Mouse (Mus musculus) hindbrain, embryonic 11.5 days (tissue): Measurements from ENCODE around the gene Rgp1. TPM values are rescaled to one million over a fixed set of nuclear protein-coding genes. Genes with fewer than 3 reads are reported as not detected.

Experiments used
- ATAC-seq: fragments of 200-750 bp; cut with Nextera tagmentation; 2 replicates; pipeline ENCODE4 v1.8.0; 2017; ENCODE audit warnings: mild to moderate bottlenecking, moderate TSS enrichment, moderate library complexity; ENCODE audit not compliant: low FRiP score
- DNase-seq: peaks from one replicate; pipeline ENCODE4 v3.0.0-alpha.2; 2015; ENCODE audit warnings: low spot score
- H3K27ac ChIP-seq: fragments of 300-500 bp; sonication (generic); 2 replicates; pipeline ENCODE4 v1.5.1; 2014; ENCODE audit warnings: mild to moderate bottlenecking, low read depth, low read length
- H3K27me3 ChIP-seq: fragments of 300-500 bp; sonication (generic); 2 replicates; pipeline ENCODE4 v1.6.1; 2014; ENCODE audit warnings: mild to moderate bottlenecking, low read length, moderate library complexity, mixed read lengths; ENCODE audit not compliant: control insufficient read depth, insufficient read depth
- H3K36me3 ChIP-seq: fragments of 300-500 bp; sonication (generic); 2 replicates; pipeline ENCODE4 v1.6.1; 2014; ENCODE audit warnings: mild to moderate bottlenecking, low read length, moderate library complexity, mixed read lengths; ENCODE audit not compliant: control insufficient read depth, insufficient read depth
- H3K4me1 ChIP-seq: fragments of 300-500 bp; sonication (generic); replicated peaks from 2 replicates; pipeline ENCODE4 v1.6.1; 2014; ENCODE audit warnings: low read length, mixed read lengths; ENCODE audit not compliant: control insufficient read depth, insufficient read depth
- H3K4me2 ChIP-seq: fragments of 300-500 bp; sonication (generic); replicated peaks from 2 replicates; pipeline ENCODE4 v1.6.1; 2014; ENCODE audit warnings: mild to moderate bottlenecking, low read depth, low read length
- H3K4me3 ChIP-seq: fragments of 300-500 bp; sonication (generic); 2 replicates; pipeline ENCODE4 v1.5.1; 2014; ENCODE audit warnings: low read depth, low read length
- H3K9ac ChIP-seq: fragments of 300-500 bp; sonication (generic); 2 replicates; pipeline ENCODE4 v1.6.1; 2014; ENCODE audit warnings: low read depth, low read length
- H3K9me3 ChIP-seq: fragments of 300-500 bp; sonication (generic); 2 replicates; pipeline ENCODE4 v1.6.1; 2016; ENCODE audit warnings: low read length; ENCODE audit not compliant: control insufficient read depth
- WGBS: fragments of 180-500 bp; shearing (Covaris S2); extraction: QIAGEN DNeasy Blood & Tissue Kit; methylation state at CpG from one replicate; pipeline ENCODE4 v1.1.7; 2014; 5-methylcytosine and 5-hydroxymethylcytosine counted together
- polyA plus RNA-seq: library from polyadenylated mRNA; unstranded; fragments of >200 nt; fragmentation: Nextera tagmentation; extraction: Ambion mirVana; gene quantifications from 2 replicates; pipeline ENCODE4 v1.2.1, GENCODE M21; 2014

Gene Rgp1
- polyA plus RNA-seq, 1 experiment from 2014 or later = 41.1 TPM

GRCm38 (mm10) chr4:43631956-43632920 is 53.7 kb downstream of the Rgp1 start:
- H3K27me3 ChIP-seq = peaks cover 4% of the 10 kb centered on the region; the same call in 1 of the 2 replicates
- no peaks in the 10 kb centered on the region for H3K9me3 ChIP-seq
- H3K4me3 ChIP-seq = peak overlapping the region; percentile 55
- H3K36me3 ChIP-seq = no peaks in the 10 kb centered on the region
- peaks cover 14% of the 10 kb centered on the region for H3K4me1 ChIP-seq
- H3K27ac ChIP-seq = peak overlapping the region; percentile 87
- H3K4me2 ChIP-seq = peak overlapping the region; percentile 88
- WGBS = 42% methylated on average over 42 of the region's 42 CpGs
- ATAC-seq = 0 out of 2 replicates have a peak, but pooled peaks have one; percentile 6
- peak overlapping the region; percentile 93 for H3K9ac ChIP-seq
- DNase-seq = no peak

DNA sequence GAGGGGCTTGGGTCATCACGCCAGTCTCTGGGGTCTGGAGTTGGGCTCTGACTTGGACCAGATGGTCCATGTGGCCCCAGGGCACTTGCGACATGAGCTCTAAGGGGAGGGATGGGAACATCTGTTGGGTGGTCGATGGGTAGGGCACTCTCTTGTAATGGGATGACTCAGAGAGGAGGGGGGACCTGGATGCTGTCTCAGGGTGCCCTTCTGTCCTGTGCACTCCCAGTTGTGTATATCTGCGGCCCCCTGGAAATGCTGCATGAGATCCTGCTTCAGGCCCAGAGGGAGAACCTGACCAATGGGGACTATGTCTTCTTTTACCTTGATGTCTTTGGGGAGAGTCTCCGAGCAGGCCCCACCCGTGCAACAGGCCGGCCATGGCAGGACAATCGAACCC is 54.8 kb downstream of the Rgp1 start:
- DNase-seq = peak; percentile 43
- Histone ChIP-seq H3K27me3 (peaks cover 4% of the 10 kb centered on the region; the same call in 1 of the 2 replicates), H3K4me1 (peaks cover 14% of the 10 kb centered on the region), H3K27ac (no peak overlapping the region), H3K9me3 (no peaks in the 10 kb centered on the region), H3K4me3 (no peak overlapping the region), H3K36me3 (no peaks in the 10 kb centered on the region), H3K9ac (no peak overlapping the region), H3K4me2 (peak overlapping the region; percentile 88)
- no peak for ATAC-seq
- whole genome bisulfite sequencing = 78% methylated on average over 8 of the region's 8 CpGs

DNA sequence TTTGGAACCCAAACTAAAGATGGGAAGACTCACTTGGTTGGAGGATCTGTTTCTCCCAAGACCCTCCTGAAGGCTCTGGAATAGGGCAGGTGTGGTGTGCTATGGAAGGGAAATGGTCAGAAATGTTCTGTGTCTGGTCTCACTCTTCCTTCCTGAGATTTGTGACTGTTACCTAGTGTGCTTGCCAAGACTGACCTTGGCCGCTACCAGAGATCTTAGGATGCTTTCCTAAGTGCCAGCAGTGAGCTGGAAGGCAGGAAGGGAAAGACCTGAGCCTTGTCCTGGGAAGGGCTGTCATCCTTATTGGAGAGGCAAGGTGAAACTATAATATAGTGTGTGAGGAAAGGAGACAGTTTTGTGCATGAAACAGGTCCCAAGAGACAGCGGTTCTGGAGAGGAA is 55.2 kb downstream of the Rgp1 start:
- 99% methylated on average over 2 of the region's 2 CpGs for WGBS
- H3K4me1 ChIP-seq = peaks cover 14% of the 10 kb centered on the region
- ATAC-seq (no peak), DNase-seq (no peak)
- peaks cover 4% of the 10 kb centered on the region; the same call in 1 of the 2 replicates for H3K27me3 ChIP-seq
- H3K27ac ChIP-seq = no peak overlapping the region
- no peaks in the 10 kb centered on the region for H3K36me3 ChIP-seq
- no peak overlapping the region for H3K9ac ChIP-seq
- peak overlapping the region; percentile 88 for H3K4me2 ChIP-seq
- H3K4me3 ChIP-seq = no peak overlapping the region
- no peaks in the 10 kb centered on the region for H3K9me3 ChIP-seq

DNA sequence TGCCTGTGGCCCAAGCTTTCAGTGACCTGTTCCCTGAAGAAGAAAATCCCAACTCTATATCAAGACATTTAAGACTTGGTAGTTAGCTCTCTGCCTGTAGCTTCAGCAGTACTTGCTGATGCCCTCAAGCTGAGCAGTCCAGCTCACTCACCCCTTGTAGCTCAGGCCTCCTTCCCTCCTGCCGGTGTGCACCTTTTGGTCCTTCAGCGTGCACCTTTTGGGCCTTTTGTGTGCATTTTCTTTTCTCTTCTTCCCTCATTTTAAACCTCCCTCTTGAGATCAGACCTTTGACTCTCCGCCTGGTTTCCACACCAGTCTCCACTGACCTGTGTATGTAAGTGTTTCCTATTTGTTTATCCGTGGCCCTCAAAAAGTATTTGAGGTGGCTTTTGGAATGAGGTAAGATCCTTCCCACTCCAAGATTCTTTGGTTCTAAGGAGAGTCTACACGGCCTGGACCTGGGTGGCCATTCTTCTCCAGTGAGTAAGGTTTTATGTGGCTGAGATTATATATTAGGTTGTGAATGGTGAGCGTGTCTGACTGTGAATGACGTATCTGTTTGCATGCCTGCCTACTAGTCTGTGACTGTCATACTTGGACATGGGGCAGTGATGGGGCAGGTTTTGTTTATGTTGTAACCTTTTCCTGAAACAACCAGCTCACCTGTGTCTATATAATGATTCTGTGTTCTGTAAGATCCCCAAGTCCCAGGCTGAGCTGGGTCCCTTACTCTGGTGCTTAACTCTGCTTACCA is 56.3 kb downstream of the Rgp1 start:
- WGBS = 89% methylated on average over 7 of the region's 7 CpGs
- Histone ChIP-seq H3K9me3 (no peaks in the 10 kb centered on the region), H3K27me3 (peaks cover 4% of the 10 kb centered on the region; the same call in 1 of the 2 replicates), H3K36me3 (no peaks in the 10 kb centered on the region), H3K4me2 (no peak overlapping the region), H3K4me1 (peaks cover 14% of the 10 kb centered on the region), H3K9ac (no peak overlapping the region), H3K4me3 (no peak overlapping the region), H3K27ac (no peak overlapping the region)
- DNase-seq = no peak
- no peak for ATAC-seq

GRCm38 (mm10) chr4:43636751-43637150 is 58.2 kb downstream of the Rgp1 start:
- no peak for DNase-seq
- Histone ChIP-seq H3K36me3 (no peaks in the 10 kb centered on the region), H3K4me2 (no peak overlapping the region), H3K4me3 (no peak overlapping the region), H3K4me1 (peaks cover 9% of the 10 kb centered on the region), H3K27ac (no peak overlapping the region), H3K9ac (no peak overlapping the region), H3K27me3 (peaks cover 4% of the 10 kb centered on the region; the same call in 1 of the 2 replicates), H3K9me3 (no peaks in the 10 kb centered on the region)
- ATAC-seq = no peak
- WGBS = 84% methylated on average over 6 of the region's 6 CpGs

Other genes with a start within 250 kb of the Rgp1 start
- 15.8 and 19.1 TPM in 2 replicates for gene Rusc2, start 196.7 kb upstream of the Rgp1 start, polyA plus RNA-seq
- gene Fam166b, start 149.6 kb upstream of the Rgp1 start, polyA plus RNA-seq = 0.26 and 0.70 TPM in 2 replicates
- gene Tesk1, start 136.8 kb upstream of the Rgp1 start, polyA plus RNA-seq = 9.1 and 10.1 TPM in 2 replicates
- gene Cd72, start 124.1 kb upstream of the Rgp1 start, polyA plus RNA-seq = 3.0 and 3.7 TPM in 2 replicates
- gene Sit1, start 95.0 kb upstream of the Rgp1 start, polyA plus RNA-seq = not detected in 2 replicates
- 49.1 and 55.4 TPM in 2 replicates for gene Ccdc107, start 85.8 kb upstream of the Rgp1 start, polyA plus RNA-seq
- gene Arhgef39, start 79.0 kb upstream of the Rgp1 start, polyA plus RNA-seq = 34.8 and 37.6 TPM in 2 replicates
- 0.64 and 0.79 TPM in 2 replicates for gene Car9, start 71.7 kb upstream of the Rgp1 start, polyA plus RNA-seq
- gene Tpm2, start 55.0 kb upstream of the Rgp1 start, polyA plus RNA-seq = 63.7 and 67.2 TPM in 2 replicates
- 60.3 and 64.7 TPM in 2 replicates for gene Creb3, start 16.4 kb upstream of the Rgp1 start, polyA plus RNA-seq
- gene Tln1, start 16.0 kb upstream of the Rgp1 start, polyA plus RNA-seq = 49.7 and 60.4 TPM in 2 replicates
- gene Gba2, start 158 bp downstream of the Rgp1 start, polyA plus RNA-seq = 25.4 and 27.4 TPM in 2 replicates
- gene Msmp, start 5.8 kb downstream of the Rgp1 start, polyA plus RNA-seq = 0.56 and 1.1 TPM in 2 replicates
- gene Npr2, start 53.2 kb downstream of the Rgp1 start, polyA plus RNA-seq = 19.9 and 25.5 TPM in 2 replicates
- gene Spag8, start 74.9 kb downstream of the Rgp1 start, polyA plus RNA-seq = 5.7 and 6.5 TPM in 2 replicates
- gene Hint2, start 77.8 kb downstream of the Rgp1 start, polyA plus RNA-seq = 69.9 and 70.2 TPM in 2 replicates
- gene Tmem8b, start 90.3 kb downstream of the Rgp1 start, polyA plus RNA-seq = 5.7 and 7.2 TPM in 2 replicates
- gene Fam221b, start 90.4 kb downstream of the Rgp1 start, polyA plus RNA-seq = 2.2 and 2.4 TPM in 2 replicates
- not detected in 2 replicates for gene Olfr70, start 122.1 kb downstream of the Rgp1 start, polyA plus RNA-seq
- not detected in 2 replicates for gene Olfr71, start 131.5 kb downstream of the Rgp1 start, polyA plus RNA-seq
- 0.17 and 0.19 TPM in 2 replicates for gene Hrct1, start 148.5 kb downstream of the Rgp1 start, polyA plus RNA-seq
- 0.06 TPM in 1 of 2 replicates, not detected in the other for gene Spaar, start 151.3 kb downstream of the Rgp1 start, polyA plus RNA-seq
- gene Olfr159, start 192.3 kb downstream of the Rgp1 start, polyA plus RNA-seq = not detected in 2 replicates
- gene Olfr156, start 245.2 kb downstream of the Rgp1 start, polyA plus RNA-seq = not detected in 2 replicates